Mouse (Mus musculus): ENCODE results near the gene Pym1. TPM values are rescaled to one million over a fixed set of nuclear protein-coding genes. Genes with fewer than 3 reads are reported as not detected.

Pym1 gene
- polyA plus RNA-seq (2014; fragmentation: Illumina TruSeq; extraction: RNeasy Lipid Tissue Mini Kit (QIAGEN cat#74804); ENCODE audit: low read depth, low replicate concordance), result 2.5 TPM

DNA sequence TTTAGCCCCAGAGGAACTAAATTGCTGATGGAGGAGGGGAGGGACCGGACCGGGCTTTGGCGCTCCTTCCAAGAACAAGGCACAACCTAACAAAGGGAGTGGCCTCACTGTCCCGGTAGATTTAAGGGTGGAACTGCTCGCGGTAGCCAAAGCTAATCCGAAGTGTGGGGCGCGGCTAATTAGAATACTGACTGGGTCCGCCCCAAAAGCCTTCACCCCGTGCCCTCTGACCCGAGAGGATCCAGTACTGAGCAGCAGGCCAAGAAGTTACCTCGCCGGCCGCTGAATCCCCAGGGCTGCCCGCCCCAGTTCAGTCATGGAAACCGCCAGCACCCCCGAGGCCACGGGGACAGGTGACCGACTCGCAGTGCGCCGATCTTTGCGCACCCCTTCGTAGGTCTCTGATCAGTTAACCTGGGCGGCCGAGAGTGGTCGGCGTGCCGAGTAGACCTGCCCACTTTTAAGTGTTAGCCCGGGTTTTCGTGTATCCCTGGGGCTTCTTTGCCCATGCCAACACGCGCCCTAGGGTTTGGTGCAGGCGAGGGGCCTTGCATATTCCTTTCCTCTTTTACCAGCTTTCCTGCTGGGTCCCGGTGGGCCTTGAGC lies at the start of gene Pym1:
Gene Pym1, plus strand, starts transcription at position 244 of the 606 bp plus-strand sequence.

DNA sequence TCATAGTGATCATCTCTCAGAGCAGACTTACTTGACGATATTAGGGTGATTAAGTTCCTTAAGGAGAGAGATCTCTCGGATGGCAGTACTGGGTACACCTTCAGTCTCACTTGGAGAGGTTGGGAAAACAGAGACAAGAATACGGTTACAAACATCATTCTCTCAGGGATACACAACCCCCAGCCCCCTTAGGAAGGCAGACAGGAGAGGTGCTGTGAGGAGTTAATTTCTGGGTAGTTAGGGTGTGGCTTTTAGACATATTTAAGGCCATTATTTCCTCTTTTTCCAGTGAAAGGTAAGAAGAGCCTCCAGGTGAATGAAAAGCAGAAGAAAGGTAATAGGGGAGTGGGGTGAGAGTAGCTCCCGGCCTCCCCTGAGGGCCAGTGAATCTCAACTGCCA lies 43.8 kb upstream of the Pym1 start, which contains the start of gene Pmel:
Gene Pmel, plus strand, starts transcription at position 301 of the 400 bp plus-strand sequence.

DNA sequence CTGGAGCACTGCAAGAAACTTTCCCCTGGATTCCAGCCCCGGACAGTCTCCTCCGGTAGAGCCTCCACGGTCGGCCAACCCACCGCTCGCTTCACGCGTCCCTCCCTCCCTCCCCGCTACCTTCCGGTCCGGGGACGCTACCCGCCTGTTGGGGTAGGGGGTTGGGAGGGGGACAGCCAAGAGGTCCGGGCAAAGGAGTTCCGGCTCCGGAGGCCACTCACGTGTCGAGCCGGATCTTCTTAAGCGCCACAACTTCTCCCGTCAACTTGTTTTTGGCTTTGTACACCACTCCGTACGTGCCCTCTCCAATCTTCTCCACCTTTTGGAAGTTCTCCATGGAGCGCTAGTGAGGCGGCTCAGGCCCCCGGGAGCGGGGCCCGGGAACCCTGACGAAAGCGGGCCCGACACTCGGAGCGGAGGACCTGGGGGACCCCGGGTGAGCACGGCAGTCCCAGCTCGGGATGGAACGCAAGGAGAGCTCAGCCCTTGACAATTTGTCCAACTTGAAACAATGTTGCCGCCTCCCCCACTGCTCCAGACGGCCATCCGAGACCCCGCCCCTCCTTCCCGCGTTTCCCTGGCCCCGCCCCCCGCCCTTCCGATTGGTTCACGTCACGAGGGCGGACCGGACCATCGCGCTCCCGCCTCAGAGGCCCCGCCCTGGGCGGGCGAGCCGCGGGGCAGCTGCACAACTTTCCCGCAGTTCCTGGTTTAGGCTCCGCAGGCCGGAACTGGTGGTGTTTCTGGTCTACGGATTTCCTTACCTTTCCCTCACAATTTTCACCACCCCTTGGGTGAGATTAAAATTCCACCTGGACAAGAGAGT lies 43.0 kb upstream of the Pym1 start, which contains the start of gene Cdk2:
Gene Cdk2, minus strand, starts transcription at position 541 of the 826 bp plus-strand sequence.

DNA sequence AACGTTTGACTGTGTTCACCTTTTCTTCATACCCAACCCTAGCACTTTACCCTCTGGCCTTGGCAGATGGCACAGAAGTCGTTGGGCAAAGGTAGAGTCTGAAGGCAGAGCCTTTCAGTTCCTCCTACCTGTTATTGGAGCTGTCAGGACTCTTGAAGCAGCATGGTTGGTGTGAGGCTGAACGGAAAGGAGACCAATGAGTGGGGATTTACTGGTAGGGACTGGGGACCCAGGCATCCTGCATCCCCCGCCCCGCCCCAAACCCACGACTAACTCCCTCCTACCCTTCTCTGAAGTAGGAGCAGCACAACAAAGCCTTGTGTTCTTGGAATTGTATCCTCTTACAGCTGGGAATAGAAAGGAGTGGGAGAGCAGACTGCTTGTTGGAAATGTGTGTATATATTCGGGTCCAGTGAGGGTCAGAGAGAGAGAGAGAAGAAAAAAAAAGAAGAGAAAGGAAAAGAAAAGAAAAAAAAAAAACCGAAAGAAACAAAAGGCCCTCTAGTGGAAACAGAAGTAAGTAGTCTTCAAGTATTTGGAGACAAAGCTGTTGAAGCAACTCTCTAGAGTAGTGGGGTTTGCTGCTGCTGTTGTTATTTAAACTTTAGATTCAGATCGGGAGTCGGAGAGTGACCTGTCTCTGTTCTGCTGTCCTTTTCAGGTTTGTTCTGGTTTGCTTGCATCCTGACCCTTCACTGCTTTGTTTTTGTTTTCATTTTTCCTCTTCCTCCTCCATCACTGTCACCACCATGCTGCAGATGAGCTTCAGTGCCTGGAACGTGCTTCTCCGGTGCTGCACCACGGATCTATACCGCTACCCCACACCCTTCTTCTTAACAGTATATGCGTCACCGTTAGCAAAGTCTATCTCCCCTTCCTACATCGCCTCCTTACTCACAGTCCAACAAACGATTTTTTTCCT lies 2.7 kb upstream of the Pym1 start, which contains the start of gene Dgka:
Gene Dgka, minus strand, starts transcription at position 176 of the 922 bp plus-strand sequence.

DNA sequence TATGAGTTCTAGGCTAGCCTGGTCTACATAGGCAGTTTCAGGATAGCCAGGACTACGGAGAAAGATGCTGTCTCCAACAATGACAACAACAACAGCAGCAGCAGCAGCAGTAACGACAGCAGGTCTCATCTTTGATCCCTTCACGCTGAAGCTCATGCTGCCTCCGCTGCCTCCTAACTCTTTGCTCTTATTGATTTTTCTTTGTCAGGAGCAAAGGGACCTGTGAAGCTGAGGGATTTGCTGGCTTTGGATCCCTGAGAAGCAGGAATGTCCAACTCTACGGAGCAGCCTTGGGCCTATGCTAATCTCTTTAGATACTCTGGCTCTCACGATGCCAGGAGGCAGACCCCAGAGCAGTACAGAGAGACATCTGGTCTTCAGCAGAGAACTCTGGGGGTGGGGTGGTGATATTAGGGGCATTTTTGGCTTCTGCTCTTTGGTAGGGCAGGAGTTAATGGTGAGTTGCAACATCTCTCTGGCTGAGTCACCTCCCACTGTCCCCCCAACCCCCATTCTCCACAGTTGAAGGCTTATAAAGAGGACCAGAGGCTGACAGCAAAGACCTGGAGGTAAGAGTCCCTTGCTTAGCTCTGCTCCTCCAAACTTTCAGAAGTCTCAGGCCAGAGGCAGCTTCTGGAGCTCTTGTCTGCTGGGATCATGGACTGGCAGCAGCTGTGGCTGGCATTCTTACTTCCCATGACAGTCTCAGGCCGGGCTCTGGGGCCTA lies 42.9 kb downstream of the Pym1 start, which contains the start of gene Mmp19:
Gene Mmp19, plus strand, starts transcription at position 513 of the 727 bp plus-strand sequence.

DNA sequence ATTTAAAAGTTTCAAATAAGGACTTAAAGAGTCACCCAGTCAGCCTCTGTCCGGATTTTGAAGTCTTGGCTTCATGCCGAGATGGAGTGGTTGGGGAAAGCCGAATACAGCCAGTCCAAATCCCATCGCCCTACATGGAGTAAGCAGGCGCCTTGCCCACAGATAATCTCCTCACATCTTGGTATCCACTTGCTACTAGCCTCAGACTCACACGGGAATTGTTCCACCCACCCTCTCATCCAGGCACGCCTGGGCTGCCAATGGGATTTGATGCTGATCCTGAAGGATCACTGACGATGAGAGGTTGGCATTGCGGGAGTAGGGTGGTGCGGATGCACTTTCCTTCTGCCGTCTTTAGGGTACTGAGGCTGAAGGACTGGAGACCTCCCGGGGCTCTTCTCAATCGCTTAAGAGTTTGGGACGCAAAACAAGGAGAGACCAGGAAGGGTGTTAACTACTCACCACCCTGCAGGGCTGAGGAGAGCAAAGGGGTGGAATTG lies 56.1 kb downstream of the Pym1 start, which contains the start of gene Dnajc14:
Gene Dnajc14, plus strand, starts transcription at position 292 of the 500 bp plus-strand sequence.

DNA sequence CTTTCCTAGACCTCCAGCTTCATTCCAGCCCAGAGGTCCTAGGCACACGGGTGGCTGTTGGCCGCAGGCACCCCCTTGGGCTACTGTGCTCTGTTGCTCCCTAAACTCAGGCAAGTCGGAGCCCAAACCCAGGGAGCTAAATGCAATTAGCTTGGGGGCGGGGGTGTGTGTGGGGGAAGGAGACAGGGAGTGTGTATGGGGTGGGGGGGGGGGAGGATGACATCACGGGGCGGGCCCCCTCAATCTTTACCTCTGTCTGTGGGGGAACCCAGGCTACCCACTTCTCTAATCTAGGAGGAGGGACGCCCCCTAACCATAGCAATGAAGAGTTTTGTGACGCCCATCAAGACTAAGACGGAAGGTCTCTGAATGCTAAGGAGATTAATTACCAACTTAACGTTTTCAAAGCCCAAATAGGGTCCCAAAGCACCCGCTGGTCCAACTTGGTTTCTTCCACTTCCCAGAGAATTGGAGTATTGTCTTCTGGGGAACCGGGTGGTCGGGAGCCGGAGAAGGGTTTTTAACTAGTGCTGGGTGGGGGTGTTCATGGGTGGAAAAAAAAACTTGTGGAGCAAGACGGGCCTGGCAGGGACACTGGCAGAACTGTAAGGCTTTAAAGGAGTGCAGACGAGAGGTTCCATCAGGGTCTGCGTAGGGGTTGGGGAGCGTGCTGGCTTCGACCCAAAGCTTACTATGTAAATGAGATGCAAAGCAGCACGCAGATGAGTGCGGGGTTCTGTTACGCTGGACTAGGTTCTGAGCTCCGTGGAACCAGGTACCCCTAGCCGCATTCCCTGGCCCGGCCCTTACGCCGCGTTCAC lies 56.8 kb downstream of the Pym1 start, which contains the start of gene Tmem198b:
Gene Tmem198b, minus strand, starts transcription at position 100 of the 821 bp plus-strand sequence.

Other genes with a start within 250 kb of the Pym1 start
- gene Myl6b, start 249.2 kb upstream of the Pym1 start, polyA plus RNA-seq (2014; fragmentation: Illumina TruSeq; extraction: RNeasy Lipid Tissue Mini Kit (QIAGEN cat#74804); ENCODE audit: low read depth, low replicate concordance), result not detected
- 1.4 TPM for gene Esyt1, start 222.0 kb upstream of the Pym1 start, polyA plus RNA-seq (2014; fragmentation: Illumina TruSeq; extraction: RNeasy Lipid Tissue Mini Kit (QIAGEN cat#74804); ENCODE audit: low read depth, low replicate concordance)
- 0.85 TPM for gene Zc3h10, start 200.1 kb upstream of the Pym1 start, polyA plus RNA-seq (2014; fragmentation: Illumina TruSeq; extraction: RNeasy Lipid Tissue Mini Kit (QIAGEN cat#74804); ENCODE audit: low read depth, low replicate concordance)
- gene Rpl41, start 198.6 kb upstream of the Pym1 start, polyA plus RNA-seq (2014; fragmentation: Illumina TruSeq; extraction: RNeasy Lipid Tissue Mini Kit (QIAGEN cat#74804); ENCODE audit: low read depth, low replicate concordance), result 17.9 TPM
- gene Pa2g4, start 181.9 kb upstream of the Pym1 start, polyA plus RNA-seq (2014; fragmentation: Illumina TruSeq; extraction: RNeasy Lipid Tissue Mini Kit (QIAGEN cat#74804); ENCODE audit: low read depth, low replicate concordance), result 57.7 TPM
- gene Erbb3, start 158.2 kb upstream of the Pym1 start, polyA plus RNA-seq (2014; fragmentation: Illumina TruSeq; extraction: RNeasy Lipid Tissue Mini Kit (QIAGEN cat#74804); ENCODE audit: low read depth, low replicate concordance), result 51.1 TPM
- gene Rps26, start 121.1 kb upstream of the Pym1 start, polyA plus RNA-seq (2014; fragmentation: Illumina TruSeq; extraction: RNeasy Lipid Tissue Mini Kit (QIAGEN cat#74804); ENCODE audit: low read depth, low replicate concordance), result 7.3 TPM
- 0.13 TPM for gene Ikzf4, start 101.9 kb upstream of the Pym1 start, polyA plus RNA-seq (2014; fragmentation: Illumina TruSeq; extraction: RNeasy Lipid Tissue Mini Kit (QIAGEN cat#74804); ENCODE audit: low read depth, low replicate concordance)
- gene Suox, start 73.8 kb upstream of the Pym1 start, polyA plus RNA-seq (2014; fragmentation: Illumina TruSeq; extraction: RNeasy Lipid Tissue Mini Kit (QIAGEN cat#74804); ENCODE audit: low read depth, low replicate concordance), result 75.1 TPM
- gene Rab5b, start 51.6 kb upstream of the Pym1 start, polyA plus RNA-seq (2014; fragmentation: Illumina TruSeq; extraction: RNeasy Lipid Tissue Mini Kit (QIAGEN cat#74804); ENCODE audit: low read depth, low replicate concordance), result 81.8 TPM
- not detected for gene Pmel, start 43.7 kb upstream of the Pym1 start, polyA plus RNA-seq (2014; fragmentation: Illumina TruSeq; extraction: RNeasy Lipid Tissue Mini Kit (QIAGEN cat#74804); ENCODE audit: low read depth, low replicate concordance)
- gene Cdk2, start 42.9 kb upstream of the Pym1 start, polyA plus RNA-seq (2014; fragmentation: Illumina TruSeq; extraction: RNeasy Lipid Tissue Mini Kit (QIAGEN cat#74804); ENCODE audit: low read depth, low replicate concordance), result 5.6 TPM
- 5.1 TPM for gene Dgka, start 3.0 kb upstream of the Pym1 start, polyA plus RNA-seq (2014; fragmentation: Illumina TruSeq; extraction: RNeasy Lipid Tissue Mini Kit (QIAGEN cat#74804); ENCODE audit: low read depth, low replicate concordance)
- gene Mmp19, start 43.0 kb downstream of the Pym1 start, polyA plus RNA-seq (2014; fragmentation: Illumina TruSeq; extraction: RNeasy Lipid Tissue Mini Kit (QIAGEN cat#74804); ENCODE audit: low read depth, low replicate concordance), result 56.0 TPM
- 19.5 TPM for gene Dnajc14, start 56.2 kb downstream of the Pym1 start, polyA plus RNA-seq (2014; fragmentation: Illumina TruSeq; extraction: RNeasy Lipid Tissue Mini Kit (QIAGEN cat#74804); ENCODE audit: low read depth, low replicate concordance)
- gene Tmem198b, start 56.5 kb downstream of the Pym1 start, polyA plus RNA-seq (2014; fragmentation: Illumina TruSeq; extraction: RNeasy Lipid Tissue Mini Kit (QIAGEN cat#74804); ENCODE audit: low read depth, low replicate concordance), result 2.1 TPM
- gene Sarnp, start 69.4 kb downstream of the Pym1 start, polyA plus RNA-seq (2014; fragmentation: Illumina TruSeq; extraction: RNeasy Lipid Tissue Mini Kit (QIAGEN cat#74804); ENCODE audit: low read depth, low replicate concordance), result 153 TPM
- 126 TPM for gene Ormdl2, start 73.8 kb downstream of the Pym1 start, polyA plus RNA-seq (2014; fragmentation: Illumina TruSeq; extraction: RNeasy Lipid Tissue Mini Kit (QIAGEN cat#74804); ENCODE audit: low read depth, low replicate concordance)
- gene Gdf11, start 143.8 kb downstream of the Pym1 start, polyA plus RNA-seq (2014; fragmentation: Illumina TruSeq; extraction: RNeasy Lipid Tissue Mini Kit (QIAGEN cat#74804); ENCODE audit: low read depth, low replicate concordance), result not detected
- gene Cd63, start 153.1 kb downstream of the Pym1 start, polyA plus RNA-seq (2014; fragmentation: Illumina TruSeq; extraction: RNeasy Lipid Tissue Mini Kit (QIAGEN cat#74804); ENCODE audit: low read depth, low replicate concordance), result 7.7 TPM
- 7.7 TPM for gene Rdh5, start 175.0 kb downstream of the Pym1 start, polyA plus RNA-seq (2014; fragmentation: Illumina TruSeq; extraction: RNeasy Lipid Tissue Mini Kit (QIAGEN cat#74804); ENCODE audit: low read depth, low replicate concordance)
- gene Bloc1s1, start 176.1 kb downstream of the Pym1 start, polyA plus RNA-seq (2014; fragmentation: Illumina TruSeq; extraction: RNeasy Lipid Tissue Mini Kit (QIAGEN cat#74804); ENCODE audit: low read depth, low replicate concordance), result 15.0 TPM
- 0.69 TPM for gene Itga7, start 185.9 kb downstream of the Pym1 start, polyA plus RNA-seq (2014; fragmentation: Illumina TruSeq; extraction: RNeasy Lipid Tissue Mini Kit (QIAGEN cat#74804); ENCODE audit: low read depth, low replicate concordance)
- gene Mettl7b, start 213.1 kb downstream of the Pym1 start, polyA plus RNA-seq (2014; fragmentation: Illumina TruSeq; extraction: RNeasy Lipid Tissue Mini Kit (QIAGEN cat#74804); ENCODE audit: low read depth, low replicate concordance), result 198 TPM
- not detected for gene Olfr9, start 241.5 kb downstream of the Pym1 start, polyA plus RNA-seq (2014; fragmentation: Illumina TruSeq; extraction: RNeasy Lipid Tissue Mini Kit (QIAGEN cat#74804); ENCODE audit: low read depth, low replicate concordance)